In the genomic region with DNA sequence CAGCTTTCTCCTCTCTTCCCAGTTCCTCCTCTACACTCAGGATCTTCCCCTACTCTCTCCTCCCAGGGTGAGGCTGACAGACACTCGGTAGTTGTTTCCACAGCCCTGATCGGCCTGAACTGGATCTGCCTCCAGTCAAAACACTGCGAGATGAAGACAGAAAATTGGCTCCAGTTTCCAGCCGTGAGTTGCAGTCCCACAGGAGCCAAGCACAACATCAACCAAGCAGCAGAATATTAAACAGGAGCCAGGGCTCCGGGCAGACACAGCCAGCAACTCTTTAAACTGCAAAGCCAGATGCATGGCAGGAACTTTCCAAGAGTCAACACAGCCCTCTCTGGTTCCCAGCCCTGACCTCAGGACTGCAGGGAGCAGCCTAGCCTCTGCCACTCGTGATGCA, we compare ENCODE assay signal across 8 mouse cellular contexts. TPM values are rescaled to one million over a fixed set of nuclear protein-coding genes. Genes with fewer than 3 reads are reported as not detected.
DNase-seq lines count a peak whose midpoint lies in the region; ATAC-seq and TF ChIP-seq lines count a peak whose summit lies in the region.

No protein-coding gene starts in this region.

- no peak for ATAC-seq in limb, embryonic 12.5 days (ENCODE audit: insufficient number of reproducible peaks, insufficient read depth, low FRiP score, low TSS enrichment, low read depth)
- ATAC-seq in stomach, embryonic 14.5 days (ENCODE audit: insufficient number of reproducible peaks, insufficient read depth, low FRiP score, low read depth) = no peak

- peak overlapping the region; percentile 72 for H3K27ac ChIP-seq in hindbrain, embryonic 10.5 days
- peak overlapping the region; percentile 74 for H3K27ac ChIP-seq in limb, embryonic 12.5 days
- peak overlapping the region; percentile 59 for H3K27ac ChIP-seq in stomach, embryonic 14.5 days (ENCODE audit: low read length)
- no peak overlapping the region for H3K27ac ChIP-seq in left cerebral cortex, adult 2 months

- peaks cover 71% of the 10 kb centered on the region for H3K4me1 ChIP-seq in hindbrain, embryonic 10.5 days (replicated peaks)
- H3K4me1 ChIP-seq in limb, embryonic 12.5 days (replicated peaks) = peaks cover 52% of the 10 kb centered on the region
- H3K4me1 ChIP-seq in stomach, embryonic 14.5 days (ENCODE audit: control insufficient read depth, insufficient read depth, low read length) = peaks cover 41% of the 10 kb centered on the region

- peak overlapping the region; percentile 53 for H3K9ac ChIP-seq in limb, embryonic 12.5 days (replicated peaks)
- no peak overlapping the region for H3K9ac ChIP-seq in stomach, embryonic 14.5 days (replicated peaks; ENCODE audit: low read depth, low read length)

- 0 out of 2 replicates have a peak, but pooled peaks cover 3% of the 10 kb centered on the region for H3K9me3 ChIP-seq in hindbrain, embryonic 10.5 days
- no peaks in the 10 kb centered on the region for H3K9me3 ChIP-seq in limb, embryonic 12.5 days
- H3K9me3 ChIP-seq in stomach, embryonic 14.5 days (ENCODE audit: control insufficient read depth, low read depth, low read length) = no peaks in the 10 kb centered on the region

- peaks cover 23% of the 10 kb centered on the region for H3K36me3 ChIP-seq in hindbrain, embryonic 10.5 days
- peaks cover 40% of the 10 kb centered on the region for H3K36me3 ChIP-seq in limb, embryonic 12.5 days
- peaks cover 32% of the 10 kb centered on the region for H3K36me3 ChIP-seq in stomach, embryonic 14.5 days (ENCODE audit: control insufficient read depth, insufficient read depth, low read length)

- DNase-seq in layer of hippocampus, postnatal 36 days = peak; percentile 21 to 26
- DNase-seq in layer of hippocampus, adult 8-10 months (ENCODE audit: low spot score in 2 of 2) = no peak
- DNase-seq in forelimb bud, embryonic 11.5 days (ENCODE audit: low read depth, low spot score) = peak; percentile 27
- peak; percentile 38 for DNase-seq in hindbrain, embryonic 10.5 days (ENCODE audit: low spot score)
- no peak for DNase-seq in left cerebral cortex, adult 2 months (ENCODE audit: extremely low spot score in 1 of 2, low spot score in 2 of 2)
- DNase-seq in B cell, adult 2 months = no peak

- H3K27me3 ChIP-seq in hindbrain, embryonic 10.5 days (ENCODE audit: insufficient read depth, poor library complexity, severe bottlenecking) = peaks cover 91% of the 10 kb centered on the region
- no peaks in the 10 kb centered on the region for H3K27me3 ChIP-seq in limb, embryonic 12.5 days
- H3K27me3 ChIP-seq in stomach, embryonic 14.5 days (ENCODE audit: control insufficient read depth, insufficient read depth, low read length) = no peaks in the 10 kb centered on the region

- intact Hi-C loops in left cerebral cortex, adult 2 months (cut with DNase I) = loop anchor here (2.0 kb wide), 1 partner anchor 17 kb away; no protein-coding TSS in a partner anchor

- TF ChIP-seq CTCF in left cerebral cortex, adult 2 months (IDR thresholded peaks at IDR 0.05) = no peak

- peak overlapping the region; percentile 27; the same call in 1 of the 2 replicates for H3K4me3 ChIP-seq in hindbrain, embryonic 10.5 days
- peak overlapping the region; percentile 98 for H3K4me3 ChIP-seq in limb, embryonic 12.5 days (replicated peaks)
- H3K4me3 ChIP-seq in stomach, embryonic 14.5 days (ENCODE audit: low read depth, low read length) = no peak overlapping the region
- no peak overlapping the region for H3K4me3 ChIP-seq in left cerebral cortex, adult 2 months

- WGBS in hindbrain, embryonic 10.5 days = 7% methylated on average over 6 of the region's 6 CpGs
- 4% methylated on average over 6 of the region's 6 CpGs for WGBS in limb, embryonic 12.5 days
- 11% methylated on average over 6 of the region's 6 CpGs for WGBS in stomach, embryonic 14.5 days

- H3K4me2 ChIP-seq in limb, embryonic 12.5 days = peak overlapping the region; percentile 85
- H3K4me2 ChIP-seq in stomach, embryonic 14.5 days (replicated peaks; ENCODE audit: low read depth, low read length) = peak overlapping the region; percentile 32

RNA-seq across cellular contexts. Expression of a gene that starts 3.9 kb away (rescaled TPM):
- 10 to 100 TPM; 12.5 to 14.9 TPM for total RNA-seq in layer of hippocampus, postnatal 36 days (2021)
- 10 to 100 TPM; 13.4 to 17.3 (median 14.7) TPM for total RNA-seq in layer of hippocampus, adult 8-10 months (2022)
- polyA plus RNA-seq in hindbrain, embryonic 10.5 days (2016; fragmentation: Nextera tagmentation; extraction: Ambion mirVana) = 12.7 and 15.5 TPM in 2 replicates
- 80.4 and 85.1 TPM in 2 replicates for polyA plus RNA-seq in limb, embryonic 12.5 days (2016; fragmentation: Nextera tagmentation; extraction: Ambion mirVana)
- polyA plus RNA-seq in stomach, embryonic 14.5 days (2014; fragmentation: Nextera tagmentation; extraction: Ambion mirVana) = 21.5 and 27.2 TPM in 2 replicates
- 10 to 100 TPM; 11.6 to 12.1 TPM for total RNA-seq in left cerebral cortex, adult 2 months (2021)

Comparison
In these comparisons a context has a peak if more than half of its experiments do, and no peak if none do; other contexts are left out.
1. DNase-seq: peak in layer of hippocampus, postnatal 36 days (2 of 2), forelimb bud, embryonic 11.5 days (single experiment) and hindbrain, embryonic 10.5 days (single experiment); none in layer of hippocampus, adult 8-10 months (0 of 2), left cerebral cortex, adult 2 months (0 of 2) and B cell, adult 2 months (0 of 2).
2. H3K4me3 ChIP-seq: peak in hindbrain, embryonic 10.5 days (single experiment) and limb, embryonic 12.5 days (single experiment); none in stomach, embryonic 14.5 days (single experiment) and left cerebral cortex, adult 2 months (single experiment).